Mouse (Mus musculus): ENCODE measurements around the gene Tmem92. TPM values are rescaled to one million over a fixed set of nuclear protein-coding genes. Genes with fewer than 3 reads are reported as not detected.

Gene Tmem92
- polyA plus RNA-seq, 1 experiment from 2014 or later: not detected

Other genes with a start within 250 kb of the Tmem92 start
- gene Rsad1, start 233.4 kb downstream of the Tmem92 start, polyA plus RNA-seq (2015; fragmentation: Nextera tagmentation; extraction: Ambion mirVana): 8.6 and 9.3 TPM in 2 replicates
- gene Chad, start 217.7 kb downstream of the Tmem92 start, polyA plus RNA-seq (2015; fragmentation: Nextera tagmentation; extraction: Ambion mirVana): 0.34 and 0.54 TPM in 2 replicates
- 2.0 and 2.2 TPM in 2 replicates for gene Acsf2, start 180.8 kb downstream of the Tmem92 start, polyA plus RNA-seq (2015; fragmentation: Nextera tagmentation; extraction: Ambion mirVana)
- 160 and 164 TPM in 2 replicates for gene Lrrc59, start 152.9 kb downstream of the Tmem92 start, polyA plus RNA-seq (2015; fragmentation: Nextera tagmentation; extraction: Ambion mirVana)
- 139 and 155 TPM in 2 replicates for gene Mrpl27, start 128.9 kb downstream of the Tmem92 start, polyA plus RNA-seq (2015; fragmentation: Nextera tagmentation; extraction: Ambion mirVana)
- gene Eme1, start 128.7 kb downstream of the Tmem92 start, polyA plus RNA-seq (2015; fragmentation: Nextera tagmentation; extraction: Ambion mirVana): 4.0 and 5.8 TPM in 2 replicates
- 13.6 and 15.1 TPM in 2 replicates for gene Xylt2, start 105.2 kb downstream of the Tmem92 start, polyA plus RNA-seq (2015; fragmentation: Nextera tagmentation; extraction: Ambion mirVana)
- gene Gm11541, start 78.2 kb downstream of the Tmem92 start, polyA plus RNA-seq (2015; fragmentation: Nextera tagmentation; extraction: Ambion mirVana): 0.17 and 0.30 TPM in 2 replicates
- gene Cdc34b, start 40.9 kb downstream of the Tmem92 start, polyA plus RNA-seq (2015; fragmentation: Nextera tagmentation; extraction: Ambion mirVana): 0.13 TPM in 1 of 2 replicates, not detected in the other
- 120 and 145 TPM in 2 replicates for gene Col1a1, start 153.5 kb upstream of the Tmem92 start, polyA plus RNA-seq (2015; fragmentation: Nextera tagmentation; extraction: Ambion mirVana)
- not detected in 2 replicates for gene Hils1, start 184.9 kb upstream of the Tmem92 start, polyA plus RNA-seq (2015; fragmentation: Nextera tagmentation; extraction: Ambion mirVana)
- gene Sgca, start 193.6 kb upstream of the Tmem92 start, polyA plus RNA-seq (2015; fragmentation: Nextera tagmentation; extraction: Ambion mirVana): 0.19 TPM in 1 of 2 replicates, not detected in the other
- gene Ppp1r9b, start 208.3 kb upstream of the Tmem92 start, polyA plus RNA-seq (2015; fragmentation: Nextera tagmentation; extraction: Ambion mirVana): 20.7 and 21.4 TPM in 2 replicates
- gene Samd14, start 227.2 kb upstream of the Tmem92 start, polyA plus RNA-seq (2015; fragmentation: Nextera tagmentation; extraction: Ambion mirVana): 146 and 176 TPM in 2 replicates